Mouse (Mus musculus) bone marrow, adult 2 months (tissue): ENCODE data around the gene Tenm4.
"Not testable (repeated sequence)": the region's sequence is repeated elsewhere in the genome, so short reads cannot be mapped to it uniquely, and the experiment has no call there.

Source experiments
- CTCF ChIP-seq: fragments of 200-500 bp; IDR thresholded peaks from 2 replicates; pipeline ENCODE4 v1.5.1; 2011; ENCODE audit warnings: low read length, control low read depth; ENCODE audit not compliant: control insufficient read depth, insufficient read depth
- POLR2A ChIP-seq: fragments of 200-500 bp; IDR thresholded peaks from 2 replicates; pipeline ENCODE4 v1.6.1; 2011; ENCODE audit warnings: low read depth, mild to moderate bottlenecking, control low read depth, low read length, borderline replicate concordance; ENCODE audit not compliant: control insufficient read depth

DNA sequence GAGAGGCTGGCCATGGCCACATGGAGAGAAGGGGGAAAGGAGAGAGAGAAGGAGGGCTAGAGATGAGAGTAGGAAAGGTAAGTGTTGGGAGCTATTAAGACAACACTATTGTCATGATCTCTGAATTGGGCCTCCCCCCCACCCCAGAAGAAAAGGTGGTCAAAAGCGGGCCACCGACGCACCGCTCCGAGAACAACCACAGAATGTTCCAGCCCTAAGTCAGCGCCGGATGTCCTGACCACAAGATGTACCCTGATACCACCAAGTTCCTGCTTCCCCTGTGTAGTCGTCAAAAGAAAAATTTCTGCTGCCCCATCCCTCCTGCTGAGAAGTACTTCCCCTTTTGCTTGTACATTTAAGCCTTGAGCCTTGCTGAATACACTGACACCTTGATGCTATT lies 775.5 kb downstream of the Tenm4 start:
- not testable (repeated sequence) for TF ChIP-seq CTCF, POLR2A
